Mouse (Mus musculus): Measurements from ENCODE around the gene Pth1r. TPM values are rescaled to one million over a fixed set of nuclear protein-coding genes. Genes with fewer than 3 reads are reported as not detected.

The Pth1r gene
- total RNA-seq, 2 experiments from 2014 or later = 6.4 to 8.3 TPM

Other genes with a start within 250 kb of the Pth1r start
- 10 to 100 TPM; 69.3 to 71.6 TPM for gene Setd2, start 214.5 kb downstream of the Pth1r start, total RNA-seq (2021)
- 1 to 10 TPM in 1 of 2 experiments, under 1 TPM in 1; 0.70 to 1.3 TPM for gene Nradd, start 122.7 kb downstream of the Pth1r start, total RNA-seq (2021)
- 1 to 10 TPM; 5.9 to 8.9 TPM for gene Nbeal2, start 93.0 kb downstream of the Pth1r start, total RNA-seq (2021)
- gene Ccdc12, start 90.6 kb downstream of the Pth1r start, total RNA-seq (2021) = 10 to 100 TPM; 44.8 to 58.6 TPM
- gene Myl3, start 5.3 kb downstream of the Pth1r start, total RNA-seq (2021) = under 1 TPM in 1 of 2 experiments, not detected in 1; 0.53 TPM
- gene Prss42, start 51.0 kb upstream of the Pth1r start, total RNA-seq (2021) = not detected
- gene Prss44, start 66.8 kb upstream of the Pth1r start, total RNA-seq (2021) = not detected
- not detected for gene Prss43, start 79.5 kb upstream of the Pth1r start, total RNA-seq (2021)
- under 1 TPM; 0.27 to 0.29 TPM for gene Prss45, start 87.4 kb upstream of the Pth1r start, total RNA-seq (2021)
- gene Prss46, start 97.4 kb upstream of the Pth1r start, total RNA-seq (2021) = not detected
- gene Prss50, start 110.8 kb upstream of the Pth1r start, total RNA-seq (2021) = not detected
- gene Als2cl, start 132.7 kb upstream of the Pth1r start, total RNA-seq (2021) = 10 to 100 TPM in 1 of 2 experiments, 1 to 10 TPM in 1; 9.6 to 10.0 TPM
- gene Tmie, start 133.0 kb upstream of the Pth1r start, total RNA-seq (2021) = 1 to 10 TPM; 4.1 to 4.5 TPM
- not detected for gene Fam240a, start 169.7 kb upstream of the Pth1r start, total RNA-seq (2021)
- gene Tdgf1, start 199.0 kb upstream of the Pth1r start, total RNA-seq (2021) = under 1 TPM; 0.42 to 0.53 TPM
- 1 to 10 TPM; 1.9 to 2.0 TPM for gene Lrrc2, start 204.4 kb upstream of the Pth1r start, total RNA-seq (2021)
- under 1 TPM in 1 of 2 experiments, not detected in 1; 0.44 TPM for gene Rtp3, start 243.4 kb upstream of the Pth1r start, total RNA-seq (2021)